ENCODE assay signal across 1 mouse cellular context in the genomic region with DNA sequence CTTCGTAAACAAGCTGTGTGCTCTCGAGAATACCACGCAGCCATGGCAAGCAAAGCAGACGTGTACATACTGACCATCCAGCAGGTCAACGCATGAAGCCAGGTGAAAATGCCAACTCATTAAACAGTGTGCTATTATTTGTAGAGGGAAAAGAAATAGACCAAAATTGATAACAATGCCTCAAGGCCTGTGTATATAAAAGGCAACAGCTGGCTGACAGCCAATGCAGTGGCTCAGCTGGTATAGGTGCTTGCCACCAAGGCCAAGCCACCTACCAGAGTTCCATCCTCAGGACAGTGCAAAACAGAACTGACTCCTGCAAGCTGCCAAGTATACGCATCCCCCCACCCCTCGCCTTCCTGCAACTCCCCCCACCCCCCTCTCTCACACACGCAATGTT.
TF ChIP-seq lines count a peak whose summit lies in the region.

No protein-coding gene starts in this region.

TF ChIP-seq in MEL, 35 proteins besides CTCF, POLR2A, EP300 and RAD21 (continued from another document):
- TF ChIP-seq BHLHE40 (IDR thresholded peaks at IDR 0.05; ENCODE audit: borderline replicate concordance, low read depth, low read length) (no peak), TAL1 (IDR thresholded peaks at IDR 0.05; ENCODE audit: low read length) (no peak), ZMIZ1 (IDR thresholded peaks at IDR 0.05; ENCODE audit: low read depth, low read length) (no peak)
